Mouse (Mus musculus) bone marrow macrophage, adult 2 months (primary cell): ENCODE measurements around the gene Npas3.

Experiments
- CTCF ChIP-seq: IDR thresholded peaks from 2 replicates; pipeline ENCODE4 v1.5.1; 2012; ENCODE audit warnings: low read depth, mild to moderate bottlenecking, low read length, moderate library complexity
- POLR2A ChIP-seq: IDR thresholded peaks from 2 replicates; pipeline ENCODE4 v1.6.1; 2012; ENCODE audit warnings: mild to moderate bottlenecking, low read depth, low read length, borderline replicate concordance

DNA sequence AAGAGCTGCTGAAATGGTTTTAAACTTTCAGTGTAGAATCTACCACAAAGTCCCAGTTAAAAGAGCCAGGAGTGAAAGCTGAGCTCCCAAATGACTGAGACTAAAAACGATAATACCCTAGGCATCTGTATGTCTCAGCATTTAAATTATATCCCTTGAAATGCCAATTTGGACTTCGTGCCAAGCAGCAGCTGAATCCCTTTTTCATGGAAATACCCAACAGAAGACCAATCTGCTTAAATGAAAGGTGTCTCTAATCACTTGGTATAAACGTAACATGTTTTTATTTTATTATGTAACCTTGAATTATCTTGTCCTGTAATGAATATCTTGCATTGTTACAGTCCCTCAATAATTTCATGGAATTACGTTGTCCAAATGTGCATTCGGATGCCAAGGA, 799.6 kb downstream of the Npas3 start:
- TF ChIP-seq CTCF (no peak), POLR2A (no peak)
